Mouse (Mus musculus) heart, postnatal 14 days (tissue): ENCODE data around the gene Plk3. TPM values are rescaled to one million over a fixed set of nuclear protein-coding genes. Genes with fewer than 3 reads are reported as not detected.
A peak's percentile ranks its signal among the peaks of the same experiment; 100 is the strongest.

Experiments
- DNase-seq, 2 experiments: peaks; one replicate each; pipeline ENCODE4 v3.0.0; 2021 to 2022
- intact Hi-C: fragments of 180-260 bp; cut with DNase I; formaldehyde crosslinking; loops from one replicate; pipeline ENCODE4 v1.15.1; 2025
- total RNA-seq, 2 experiments: library from RNA; stranded (reverse); gene quantifications; 2 replicates each; pipeline ENCODE4 v1.2.3; 2021

Gene Plk3
- total RNA-seq, 2 experiments from 2014 or later: 1.8 to 3.1 TPM

- DNase-seq: no peak
- intact Hi-C loops: loop anchor here (5.0 to 10.0 kb wide), 2 partner anchors 120 to 407 kb away; no protein-coding TSS in a partner anchor
Measured at GRCm38 (mm10) chr4:117122209-117122608, 11.6 kb downstream of the Plk3 start.

GRCm38 (mm10) chr4:117120445-117121414 lies 13.0 kb downstream of the Plk3 start:
- DNase-seq: peak; percentile 92 to 93
- intact Hi-C loops: loop anchor here (2.0 to 10.0 kb wide), 4 partner anchors 20 to 406 kb away; no protein-coding TSS in a partner anchor

GRCm38 (mm10) chr4:117120052-117120444 lies 13.7 kb downstream of the Plk3 start:
- intact Hi-C loops: loop anchor here (2.0 to 10.0 kb wide), 4 partner anchors 19 to 405 kb away; no protein-coding TSS in a partner anchor
- no peak for DNase-seq

GRCm38 (mm10) chr4:117119636-117120035 lies 14.1 kb downstream of the Plk3 start:
- DNase-seq: no peak

GRCm38 (mm10) chr4:117117931-117118330 lies 15.8 kb downstream of the Plk3 start:
- DNase-seq: no peak
- intact Hi-C loops: no loop called here

More at GRCm38 (mm10) chr4:117119636-117120035, 14.1 kb downstream of the Plk3 start:
- intact Hi-C loops: loop anchor here (2.0 to 10.0 kb wide), 4 partner anchors 19 to 405 kb away; no protein-coding TSS in a partner anchor

- no peak for DNase-seq
- intact Hi-C loops: no loop called here
Measured at GRCm38 (mm10) chr4:117115592-117115991, 18.2 kb downstream of the Plk3 start.

- intact Hi-C loops: no loop called here
Measured at GRCm38 (mm10) chr4:117113237-117113636, 20.5 kb downstream of the Plk3 start.

GRCm38 (mm10) chr4:117110985-117111384 lies 22.8 kb downstream of the Plk3 start:
- DNase-seq: no peak
- intact Hi-C loops: no loop called here

More at GRCm38 (mm10) chr4:117113237-117113636, 20.5 kb downstream of the Plk3 start:
- no peak for DNase-seq

- no peak for DNase-seq
Measured at GRCm38 (mm10) chr4:117110249-117110648, 23.5 kb downstream of the Plk3 start.

GRCm38 (mm10) chr4:117109330-117109729 lies 24.4 kb downstream of the Plk3 start:
- DNase-seq: no peak
- intact Hi-C loops: no loop called here

More at GRCm38 (mm10) chr4:117110249-117110648, 23.5 kb downstream of the Plk3 start:
- intact Hi-C loops: no loop called here

- DNase-seq: no peak
- intact Hi-C loops: no loop called here
Measured at GRCm38 (mm10) chr4:117108524-117108849, 25.3 kb downstream of the Plk3 start.

- DNase-seq: no peak
- intact Hi-C loops: no loop called here
Measured at GRCm38 (mm10) chr4:117107813-117108523, 25.8 kb downstream of the Plk3 start.

GRCm38 (mm10) chr4:117105127-117105526 lies 28.6 kb downstream of the Plk3 start:
- DNase-seq: no peak
- intact Hi-C loops: no loop called here

- no peak for DNase-seq
- intact Hi-C loops: no loop called here
Measured at GRCm38 (mm10) chr4:117104672-117105071, 29.1 kb downstream of the Plk3 start.

- intact Hi-C loops: loop anchor here (2.0 kb wide), 1 partner anchor 20 kb away; no protein-coding TSS in a partner anchor
- peak; percentile 49 to 64 for DNase-seq
Measured at GRCm38 (mm10) chr4:117101218-117101617, 32.5 kb downstream of the Plk3 start.

GRCm38 (mm10) chr4:117100036-117100435 lies 33.7 kb downstream of the Plk3 start:
- intact Hi-C loops: loop anchor here (2.0 kb wide), 1 partner anchor 21 kb away; no protein-coding TSS in a partner anchor
- DNase-seq: no peak

- intact Hi-C loops: loop anchor here (5.0 kb wide), 2 partner anchors 81 to 96 kb away; partner anchors contain the start of gene Eif2b3
- DNase-seq: no peak
Measured at GRCm38 (mm10) chr4:117098764-117099036, 35.1 kb downstream of the Plk3 start.

- intact Hi-C loops: loop anchor here (5.0 kb wide), 2 partner anchors 81 to 96 kb away; partner anchors contain the start of gene Eif2b3
- peak in 1 of 2 experiments; percentile 29 for DNase-seq
Measured at GRCm38 (mm10) chr4:117097969-117098763, 35.6 kb downstream of the Plk3 start.

- intact Hi-C loops: loop anchor here (5.0 kb wide), 2 partner anchors 79 to 94 kb away; partner anchors contain the start of gene Eif2b3
- peak; percentile 21 to 31 for DNase-seq
Measured at GRCm38 (mm10) chr4:117096666-117097065, 37.1 kb downstream of the Plk3 start.
